Mouse (Mus musculus) cortical plate, adult 2 months (tissue): Measurements from ENCODE around the gene Trmt10a.

Source experiments
- CTCF ChIP-seq: fragments of 200-500 bp; IDR thresholded peaks from 2 replicates; pipeline ENCODE4 v1.5.1; 2011; ENCODE audit warnings: mild to moderate bottlenecking, control low read depth, low read length; ENCODE audit not compliant: insufficient read depth; ENCODE audit errors: extremely low read depth
- POLR2A ChIP-seq: fragments of 200-500 bp; IDR thresholded peaks from 2 replicates; pipeline ENCODE4 v1.6.1; 2011; ENCODE audit warnings: mild to moderate bottlenecking, low read length, control low read depth; ENCODE audit not compliant: insufficient read depth; ENCODE audit errors: extremely low read depth

DNA sequence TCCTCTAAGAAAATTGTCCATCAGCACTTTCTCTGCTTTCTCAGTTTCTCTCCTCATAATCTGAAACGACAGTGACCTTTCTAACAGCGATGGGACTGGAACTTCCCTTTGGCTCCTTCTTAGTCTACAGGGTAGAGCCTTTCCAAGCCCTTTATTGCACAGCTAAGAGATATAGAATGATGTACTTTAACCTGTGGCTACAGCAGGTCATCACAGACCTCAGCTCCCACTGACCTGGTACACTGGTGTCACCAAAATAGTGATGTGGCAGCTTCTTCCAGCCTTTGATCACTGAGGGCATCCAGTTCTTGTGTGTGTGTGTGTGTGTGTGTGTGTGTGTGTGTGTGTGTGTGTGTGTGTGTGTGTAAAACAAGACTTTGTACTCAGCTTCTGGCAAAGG is 21.8 kb upstream of the Trmt10a start:
- TF ChIP-seq POLR2A (no peak), CTCF (no peak)
